Mouse (Mus musculus) heart, embryonic 14.5 days (tissue): Measurements from ENCODE around the gene Limd1. TPM values are rescaled to one million over a fixed set of nuclear protein-coding genes. Genes with fewer than 3 reads are reported as not detected.

Source experiments
- ATAC-seq: fragments of 200-750 bp; cut with Nextera tagmentation; 2 replicates; pipeline ENCODE4 v1.8.0; 2017; ENCODE audit warnings: low read depth, moderate TSS enrichment; ENCODE audit not compliant: insufficient number of reproducible peaks, insufficient read depth, low FRiP score
- H3K27ac ChIP-seq, 2 experiments: fragments of 200-500 bp in 1 of 2; fragments of 300-500 bp in 1 of 2; sonication (generic) in 1 of 2; replicated peaks in 1 of 2; 2 replicates each; pipeline ENCODE4 v1.5.1; 2012 to 2014; ENCODE audit warnings: low read depth in 2 of 2, low read length in 2 of 2, control low read depth in 1 of 2, mild to moderate bottlenecking in 1 of 2, mixed read lengths in 1 of 2; ENCODE audit not compliant: control insufficient read depth in 1 of 2, insufficient read depth in 1 of 2
- H3K27me3 ChIP-seq: fragments of 300-500 bp; sonication (generic); 2 replicates; pipeline ENCODE4 v1.6.1; 2014; ENCODE audit warnings: mild to moderate bottlenecking, low read length, control low read depth; ENCODE audit not compliant: control insufficient read depth, insufficient read depth
- H3K36me3 ChIP-seq: fragments of 300-500 bp; sonication (generic); 2 replicates; pipeline ENCODE4 v1.6.1; 2014; ENCODE audit warnings: mild to moderate bottlenecking, control low read depth, low read length, mixed read lengths; ENCODE audit not compliant: control insufficient read depth, insufficient read depth
- H3K4me1 ChIP-seq, 2 experiments: fragments of 200-500 bp in 1 of 2; fragments of 300-500 bp in 1 of 2; sonication (generic) in 1 of 2; 2 replicates each; pipeline ENCODE4 v1.6.1; 2012 to 2014; ENCODE audit warnings: low read length in 2 of 2, control low read depth in 1 of 2, mixed read lengths in 1 of 2; ENCODE audit not compliant: control insufficient read depth in 2 of 2, insufficient read depth in 2 of 2
- H3K4me2 ChIP-seq: fragments of 300-500 bp; sonication (generic); 2 replicates; pipeline ENCODE4 v1.6.1; 2014; ENCODE audit warnings: mild to moderate bottlenecking, low read length
- H3K4me3 ChIP-seq, 2 experiments: fragments of 200-500 bp in 1 of 2; fragments of 300-500 bp in 1 of 2; sonication (generic) in 1 of 2; 2 replicates each; pipeline ENCODE4 v1.5.1; 2012 to 2014; ENCODE audit warnings: low read length in 2 of 2, mild to moderate bottlenecking in 2 of 2, control low read depth in 1 of 2, low read depth in 1 of 2, moderate library complexity in 1 of 2; ENCODE audit not compliant: control insufficient read depth in 1 of 2, insufficient read depth in 1 of 2
- H3K9ac ChIP-seq: fragments of 300-500 bp; sonication (generic); 2 replicates; pipeline ENCODE4 v1.6.1; 2014; ENCODE audit warnings: mild to moderate bottlenecking, low read length
- H3K9me3 ChIP-seq: fragments of 300-500 bp; sonication (generic); 2 replicates; pipeline ENCODE4 v1.6.1; 2016; ENCODE audit warnings: low read length, control low read depth; ENCODE audit not compliant: control insufficient read depth
- WGBS: fragments of 180-500 bp; shearing (Covaris S2); extraction: QIAGEN DNeasy Blood & Tissue Kit; methylation state at CpG from one replicate; pipeline ENCODE4 v1.1.7; 2014; 5-methylcytosine and 5-hydroxymethylcytosine counted together
- polyA plus RNA-seq: library from polyadenylated mRNA; unstranded; fragments of >200 nt; fragmentation: Nextera tagmentation; extraction: Ambion mirVana; gene quantifications from 2 replicates; pipeline ENCODE4 v1.2.1, GENCODE M21; 2014

Gene Limd1
- polyA plus RNA-seq, 1 experiment from 2014 or later, result 50.9 TPM

DNA sequence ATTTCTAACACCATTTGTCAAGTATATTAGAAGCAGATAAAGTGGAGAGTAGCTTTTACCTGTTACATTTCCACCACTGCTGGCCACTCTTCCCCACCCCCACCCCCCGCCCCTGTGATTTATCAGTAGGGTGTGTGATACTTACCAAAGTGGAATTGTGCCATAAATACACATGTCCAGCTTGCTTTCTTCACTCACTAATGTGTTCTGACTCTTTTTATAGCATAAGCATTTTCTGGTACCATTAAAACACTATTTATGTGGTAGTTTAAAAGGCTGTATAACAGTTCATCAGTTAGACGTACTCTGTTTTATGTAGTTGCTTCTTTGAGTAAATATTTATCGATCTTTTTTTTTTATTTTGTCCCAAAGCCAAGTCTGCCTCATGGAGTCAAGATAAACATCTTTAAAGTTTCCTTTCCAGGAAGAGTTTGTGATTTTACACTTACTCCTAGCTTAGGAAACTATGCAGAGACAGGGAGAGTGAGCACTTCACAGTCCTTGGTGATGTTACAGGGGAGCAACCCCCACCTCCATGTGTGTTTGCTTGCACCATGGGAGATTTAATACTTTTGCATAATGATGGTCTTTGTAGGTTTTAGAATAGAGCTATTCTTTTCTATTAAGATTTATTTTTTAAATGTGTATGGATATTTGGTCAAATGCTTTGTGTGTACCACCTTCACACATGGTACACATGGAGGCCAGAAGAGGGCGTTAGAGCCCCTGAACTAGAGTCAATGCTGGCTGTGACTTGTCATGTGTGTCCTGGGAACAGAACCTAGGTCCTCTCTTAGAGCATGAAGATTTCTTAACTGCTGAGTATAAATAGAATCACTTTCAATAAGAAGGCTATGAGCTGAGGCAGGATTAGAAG lies 28.0 kb downstream of the Limd1 start:
- H3K4me2 ChIP-seq, result peak overlapping the region; percentile 36; the same call in 1 of the 2 replicates
- H3K9me3 ChIP-seq, result no peaks in the 10 kb centered on the region
- H3K4me3 ChIP-seq, result no peak overlapping the region
- H3K27me3 ChIP-seq, result no peaks in the 10 kb centered on the region
- H3K9ac ChIP-seq, result 0 out of 2 replicates have a peak overlapping the region, but pooled peaks have one; percentile 11
- ATAC-seq, result no peak
- H3K36me3 ChIP-seq, result peaks cover 36% of the 10 kb centered on the region
- WGBS, result 49% methylated on average over 4 of the region's 4 CpGs
- H3K27ac ChIP-seq, result peak overlapping the region; percentile 45 to 67
- H3K4me1 ChIP-seq, result peaks cover 7 to 32% of the 10 kb centered on the region in 2 experiments

DNA sequence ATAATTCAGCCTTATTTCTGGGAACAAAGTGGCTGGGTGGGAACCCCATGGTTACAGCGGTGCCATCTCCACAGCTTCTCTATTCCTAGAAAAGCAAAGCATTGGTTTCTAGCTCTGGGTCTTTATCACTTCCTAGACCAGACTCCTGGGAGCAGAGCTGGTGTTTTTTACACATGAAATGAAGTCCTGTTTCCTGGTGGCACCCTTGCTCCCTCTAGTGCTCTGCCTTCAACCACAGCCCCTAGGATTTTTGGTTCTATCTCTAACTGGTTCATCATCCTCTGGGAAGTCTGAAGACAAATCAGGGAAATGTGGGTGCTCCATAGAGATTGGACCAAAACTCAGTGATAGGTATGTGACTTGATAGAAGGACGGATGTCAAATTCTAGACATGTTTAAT lies 28.9 kb downstream of the Limd1 start:
- Histone ChIP-seq H3K4me2 (no peak overlapping the region), H3K27me3 (no peaks in the 10 kb centered on the region), H3K9ac (no peak overlapping the region), H3K36me3 (peaks cover 40% of the 10 kb centered on the region), H3K9me3 (no peaks in the 10 kb centered on the region), H3K27ac (no peak overlapping the region), H3K4me3 (no peak overlapping the region), H3K4me1 (peaks cover 7 to 32% of the 10 kb centered on the region in 2 experiments)
- ATAC-seq, result no peak
- WGBS, result 81% methylated on average over 2 of the region's 2 CpGs

DNA sequence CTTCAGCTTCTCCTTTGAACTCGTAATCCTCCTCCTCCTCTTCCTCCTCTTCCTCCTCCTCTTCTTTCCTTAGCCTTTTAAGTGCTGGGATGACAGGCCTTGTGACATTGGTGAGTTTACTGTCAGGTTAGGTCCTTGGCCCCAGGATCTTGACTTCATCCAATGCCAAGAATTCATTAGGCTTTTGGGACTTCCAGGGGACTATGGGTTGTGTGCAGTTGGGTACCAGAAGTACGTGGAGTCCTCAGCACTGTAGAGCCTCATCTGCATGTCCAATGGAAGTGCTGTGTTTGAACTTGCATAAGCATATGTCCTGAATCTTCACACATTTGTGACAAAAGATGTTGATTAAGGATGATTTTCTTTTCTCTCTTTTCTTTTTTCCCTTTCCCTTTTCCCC lies 30.5 kb downstream of the Limd1 start:
- Histone ChIP-seq H3K4me3 (no peak overlapping the region), H3K4me2 (no peak overlapping the region), H3K36me3 (peaks cover 38% of the 10 kb centered on the region), H3K4me1 (peaks cover 7 to 32% of the 10 kb centered on the region in 2 experiments), H3K9ac (no peak overlapping the region), H3K27me3 (no peaks in the 10 kb centered on the region), H3K9me3 (no peaks in the 10 kb centered on the region), H3K27ac (no peak overlapping the region)
- ATAC-seq, result no peak
- WGBS, result 85% methylated on average over 2 of the region's 2 CpGs

DNA sequence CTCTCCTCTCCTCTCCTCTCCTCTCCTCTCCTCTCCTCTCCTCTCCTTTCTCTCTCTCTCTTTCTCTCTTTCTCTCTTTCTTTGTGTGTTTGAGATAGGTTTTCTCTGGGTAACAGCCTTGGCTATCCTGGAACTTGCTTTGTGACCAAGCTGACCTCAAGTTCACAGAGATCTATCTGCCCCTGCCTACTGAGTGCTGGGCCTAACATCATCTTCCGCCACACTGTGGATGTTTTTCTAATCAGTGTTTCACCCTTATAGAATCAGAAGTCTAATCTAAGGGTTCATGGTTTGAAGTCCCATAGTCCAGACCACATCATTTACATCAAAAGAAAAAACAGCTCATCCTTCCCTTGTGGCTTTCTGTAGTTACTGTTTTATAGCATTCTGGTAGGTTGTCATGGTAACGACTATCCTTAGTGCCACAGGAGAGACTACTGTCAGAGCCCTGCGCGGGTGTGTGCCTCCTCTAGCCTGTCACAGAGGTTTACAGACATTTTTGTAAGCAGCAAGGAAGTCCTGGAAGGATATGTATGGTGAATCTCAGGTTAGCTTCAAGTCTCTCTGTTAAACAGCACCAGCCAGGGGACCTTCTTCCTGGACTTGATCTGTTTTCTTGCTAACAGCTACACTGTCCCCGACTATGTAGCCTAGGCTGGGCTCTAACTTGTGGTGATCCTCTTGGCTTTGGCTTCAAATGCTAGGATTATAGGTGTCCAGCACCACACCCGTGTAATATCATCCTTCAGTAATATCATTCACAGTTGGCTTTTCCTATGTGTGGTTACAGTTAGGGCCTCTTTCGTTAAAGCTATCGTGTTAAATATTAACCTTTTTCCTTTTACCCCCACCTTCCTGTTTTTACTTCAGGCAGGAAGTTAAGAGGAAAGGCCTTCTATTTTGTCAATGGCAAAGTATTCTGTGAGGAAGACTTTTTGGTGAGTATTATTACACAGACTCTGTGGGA lies 31.4 kb downstream of the Limd1 start:
- Histone ChIP-seq H3K4me3 (no peak overlapping the region), H3K4me2 (no peak overlapping the region), H3K27ac (0 out of 4 replicates have a peak overlapping the region, but pooled peaks of 1 of the 2 experiments have one; percentile 24), H3K4me1 (peaks cover 5 to 23% of the 10 kb centered on the region in 2 experiments; a peak in 3 of 4 replicates), H3K9ac (no peak overlapping the region), H3K36me3 (peaks cover 38% of the 10 kb centered on the region), H3K27me3 (no peaks in the 10 kb centered on the region), H3K9me3 (no peaks in the 10 kb centered on the region)
- ATAC-seq, result no peak
- WGBS, result 77% methylated on average over 8 of the region's 8 CpGs

DNA sequence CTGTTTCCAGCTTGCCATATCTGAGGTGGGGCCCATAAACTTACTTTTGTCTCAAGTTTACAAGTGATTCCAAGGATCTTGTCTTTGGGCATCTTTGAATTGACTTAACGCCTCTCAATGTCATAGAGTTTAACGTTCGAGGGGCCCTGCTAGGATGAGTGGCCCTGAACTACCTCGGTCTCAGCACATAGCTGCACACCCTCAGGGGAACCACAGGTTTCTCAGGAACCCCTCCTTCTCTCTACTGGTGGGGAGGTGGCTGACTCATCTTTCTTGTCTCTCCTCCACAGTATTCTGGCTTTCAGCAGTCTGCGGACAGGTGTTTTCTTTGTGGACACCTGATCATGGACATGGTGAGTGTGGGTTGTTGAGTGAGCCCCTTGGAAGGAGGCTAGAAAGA lies 32.4 kb downstream of the Limd1 start:
- H3K4me1 ChIP-seq, result peaks cover 2 to 14% of the 10 kb centered on the region in 2 experiments; a peak in 3 of 4 replicates
- 80% methylated on average over 5 of the region's 5 CpGs for WGBS
- no peak overlapping the region for H3K9ac ChIP-seq
- H3K4me3 ChIP-seq, result no peak overlapping the region
- no peaks in the 10 kb centered on the region for H3K27me3 ChIP-seq
- H3K4me2 ChIP-seq, result no peak overlapping the region
- no peaks in the 10 kb centered on the region for H3K9me3 ChIP-seq
- H3K27ac ChIP-seq, result no peak overlapping the region
- H3K36me3 ChIP-seq, result peaks cover 42% of the 10 kb centered on the region
- no peak for ATAC-seq

DNA sequence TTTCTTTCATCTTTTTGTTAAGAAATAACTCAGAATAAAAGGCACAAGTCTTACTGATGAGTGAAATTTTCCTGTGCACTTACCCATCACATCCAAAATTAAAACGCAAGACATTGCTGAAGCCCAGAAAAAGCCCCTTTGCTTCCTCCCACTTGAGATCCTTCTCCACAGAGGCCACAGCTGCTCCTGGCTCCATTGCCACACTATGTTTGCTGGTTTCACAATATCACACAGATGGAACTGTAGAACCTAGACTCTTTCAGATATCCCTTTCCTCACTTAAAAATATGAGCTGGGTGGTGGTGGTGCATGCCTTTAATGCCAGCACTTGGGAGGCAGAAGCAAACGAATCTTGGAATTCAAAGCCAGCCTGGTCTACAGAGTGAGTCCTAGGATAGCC lies 34.0 kb downstream of the Limd1 start:
- no peaks in the 10 kb centered on the region for H3K27me3 ChIP-seq
- H3K36me3 ChIP-seq, result peaks cover 57% of the 10 kb centered on the region
- no peak overlapping the region for H3K4me3 ChIP-seq
- no peaks in the 10 kb centered on the region for H3K9me3 ChIP-seq
- no peaks in the 10 kb centered on the region; a peak in 1 of 4 replicates for H3K4me1 ChIP-seq
- ATAC-seq, result no peak
- H3K9ac ChIP-seq, result no peak overlapping the region
- WGBS, result 77% methylated on average over 2 of the region's 2 CpGs
- no peak overlapping the region for H3K27ac ChIP-seq
- no peak overlapping the region for H3K4me2 ChIP-seq

DNA sequence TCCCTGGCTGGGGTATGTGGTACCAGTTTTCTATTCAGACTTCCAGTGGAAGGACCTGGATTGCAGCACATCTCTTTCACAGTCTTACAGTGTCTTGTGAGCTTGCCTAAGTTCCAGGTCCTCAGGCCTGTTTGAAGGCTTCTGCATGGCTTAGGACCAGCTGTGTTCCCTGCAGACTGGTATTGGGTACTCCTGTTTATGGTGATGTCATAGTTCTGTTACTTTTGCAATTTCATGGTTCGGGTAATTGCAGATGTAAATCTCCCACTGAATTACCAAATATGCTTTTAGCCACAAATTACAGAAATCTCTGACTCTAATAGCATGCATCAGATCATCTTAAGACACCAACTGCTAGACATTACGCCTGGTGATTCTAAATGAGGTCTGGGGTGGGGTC lies 36.6 kb downstream of the Limd1 start:
- Histone ChIP-seq H3K4me2 (no peak overlapping the region), H3K36me3 (peaks cover 80% of the 10 kb centered on the region), H3K9me3 (no peaks in the 10 kb centered on the region), H3K9ac (no peak overlapping the region), H3K27ac (no peak overlapping the region), H3K4me1 (no peaks in the 10 kb centered on the region; a peak in 1 of 4 replicates), H3K27me3 (no peaks in the 10 kb centered on the region), H3K4me3 (no peak overlapping the region)
- ATAC-seq, result peak; percentile 36; the same call in 1 of the 2 replicates
- 92% methylated on average over 2 of the region's 2 CpGs for WGBS
